Mouse (Mus musculus) fibroblast of lung, adult 2 months (primary cell): ENCODE results near the gene Hps3.

Experiments
- DNase-seq: peaks from one replicate; pipeline ENCODE4 v3.0.0-alpha.2; 2011; ENCODE audit warnings: low read depth

Gene Hps3

DNA sequence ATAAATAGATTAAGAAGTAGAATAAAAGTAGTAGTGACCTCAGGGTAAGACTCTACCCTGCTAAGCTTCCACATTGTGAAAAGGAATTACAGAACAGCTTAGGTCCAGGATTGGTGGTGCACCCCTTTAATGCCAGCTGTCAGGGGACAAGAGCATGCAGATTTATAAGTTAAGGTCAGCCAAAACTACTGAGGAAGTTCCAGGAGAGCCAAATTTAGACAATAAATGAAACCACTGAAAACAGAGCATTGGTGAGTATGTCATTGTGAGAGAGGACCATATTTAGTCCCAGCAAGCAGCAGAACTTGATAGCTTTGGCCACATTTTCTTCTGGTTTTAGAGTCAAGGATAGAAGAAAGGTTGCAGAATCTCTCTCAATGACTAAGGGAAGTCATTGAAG lies 86.6 kb downstream of the Hps3 start:
- no peak for DNase-seq
